Mouse (Mus musculus) lung, postnatal 0 days (tissue): Measurements from ENCODE around the gene Rb1.

Experiments used
- CTCF ChIP-seq: IDR thresholded peaks from 2 replicates; pipeline ENCODE4 v1.5.1; 2016; ENCODE audit warnings: antibody characterized with exemption, mild to moderate bottlenecking
- EP300 ChIP-seq: IDR thresholded peaks from 2 replicates; pipeline ENCODE4 v1.6.1; 2016; ENCODE audit warnings: antibody characterized with exemption, mild to moderate bottlenecking, control low read depth

DNA sequence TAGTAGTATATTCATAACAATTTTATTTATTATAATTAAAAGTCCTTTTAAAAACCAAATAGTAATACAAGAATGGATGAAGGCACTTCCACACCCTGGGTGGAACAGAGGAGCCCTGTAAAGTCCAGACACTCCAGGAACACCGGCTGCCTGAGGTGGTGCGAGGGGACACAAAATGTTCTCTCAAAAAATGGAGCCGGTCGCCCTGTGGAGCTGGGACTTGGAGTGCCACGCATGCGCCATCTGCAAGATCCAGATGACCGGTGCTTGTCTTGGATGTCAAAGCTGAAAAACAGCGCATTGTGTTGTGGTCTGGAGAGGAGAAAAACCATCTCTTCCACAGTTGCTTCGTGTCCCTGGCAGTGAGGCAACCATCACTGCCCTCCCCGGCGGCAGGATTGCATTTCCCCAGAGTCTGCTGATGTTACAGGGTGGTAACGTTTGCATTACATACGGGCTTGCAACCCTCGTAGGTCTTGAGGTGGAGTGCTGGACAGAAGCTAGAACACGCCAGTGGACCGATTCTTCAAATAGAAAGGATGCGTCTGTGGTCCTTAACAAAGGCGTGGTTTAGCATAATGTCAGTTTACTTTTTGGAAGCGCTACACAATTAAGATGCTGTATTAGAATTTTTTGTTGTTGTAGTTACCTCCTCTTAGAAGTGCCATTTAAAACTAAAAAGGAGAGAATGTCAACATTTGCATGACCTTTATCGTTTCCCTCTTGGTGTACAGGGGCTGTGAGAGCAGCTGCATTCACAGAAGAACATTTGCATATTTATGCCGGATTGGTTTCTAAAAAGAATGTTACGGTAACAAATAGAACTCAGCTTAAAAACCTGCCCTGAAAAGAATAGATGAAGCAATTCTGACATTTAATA is 9.5 kb upstream of the Rb1 start:
- TF ChIP-seq EP300: no peak
- no peak for TF ChIP-seq CTCF
